Mouse (Mus musculus): ENCODE data around the gene Cyct.

- TF ChIP-seq POLR2A (IDR thresholded peaks at IDR 0.05; ENCODE audit: insufficient read depth, low read length) (no peak), EP300 (IDR thresholded peaks at IDR 0.05; ENCODE audit: insufficient read depth, low read depth, low read length) (no peak), CTCF (IDR thresholded peaks at IDR 0.05; ENCODE audit: low read depth, low read length) (no peak)
Observed at GRCm38 (mm10) chr2:76368861-76369660, 8.8 kb upstream of the Cyct start.
